Mouse (Mus musculus) lung, embryonic 15.5 days (tissue): Measurements from ENCODE around the gene Kcnk4. TPM values are rescaled to one million over a fixed set of nuclear protein-coding genes. Genes with fewer than 3 reads are reported as not detected.

Source experiments
- ATAC-seq: fragments of 200-750 bp; cut with Nextera tagmentation; 2 replicates; pipeline ENCODE4 v1.8.0; 2017; ENCODE audit warnings: moderate number of reproducible peaks, borderline replicate concordance; ENCODE audit not compliant: low FRiP score, low TSS enrichment; ENCODE audit errors: extremely low read depth
- H3K27ac ChIP-seq: fragments of 300-500 bp; sonication (generic); 2 replicates; pipeline ENCODE4 v1.5.1; 2015; ENCODE audit warnings: moderate library complexity, mild to moderate bottlenecking, inconsistent platforms
- H3K27me3 ChIP-seq: fragments of 300-500 bp; sonication (generic); 2 replicates; pipeline ENCODE4 v1.6.1; 2015; ENCODE audit warnings: inconsistent platforms
- H3K36me3 ChIP-seq: fragments of 300-500 bp; sonication (generic); 2 replicates; pipeline ENCODE4 v1.6.1; 2015; ENCODE audit warnings: inconsistent platforms
- H3K4me1 ChIP-seq: fragments of 300-500 bp; sonication (generic); 2 replicates; pipeline ENCODE4 v1.6.1; 2015; ENCODE audit warnings: inconsistent platforms
- H3K4me2 ChIP-seq: fragments of 300-500 bp; sonication (generic); 2 replicates; pipeline ENCODE4 v1.6.1; 2015; ENCODE audit warnings: inconsistent platforms, mild to moderate bottlenecking, moderate library complexity
- H3K4me3 ChIP-seq: fragments of 300-500 bp; sonication (generic); 2 replicates; pipeline ENCODE4 v1.5.1; 2015; ENCODE audit warnings: mild to moderate bottlenecking, inconsistent platforms
- H3K9ac ChIP-seq: fragments of 300-500 bp; sonication (generic); 2 replicates; pipeline ENCODE4 v1.6.1; 2015; ENCODE audit warnings: inconsistent platforms
- H3K9me3 ChIP-seq: fragments of 300-500 bp; sonication (generic); 2 replicates; pipeline ENCODE4 v1.6.1; 2016; ENCODE audit warnings: inconsistent platforms
- WGBS: fragments of 180-500 bp; shearing (Covaris S2); methylation state at CpG from one replicate; pipeline ENCODE4 v1.1.7; 2015; 5-methylcytosine and 5-hydroxymethylcytosine counted together
- microRNA-seq: library from miRNA; unstranded; fragments of <30 nt; microRNA quantifications from one replicate; pipeline ENCODE4, GENCODE M21; 2016
- polyA plus RNA-seq: library from polyadenylated mRNA; unstranded; fragments of >200 nt; fragmentation: Nextera tagmentation; extraction: Ambion mirVana; gene quantifications from 2 replicates; pipeline ENCODE4 v1.2.1, GENCODE M21; 2015

Gene Kcnk4
- polyA plus RNA-seq, 1 experiment from 2014 or later = 0.22 TPM

GRCm38 (mm10) chr19:6876799-6877198 is 57.5 kb downstream of the Kcnk4 start:
- H3K36me3 ChIP-seq = no peaks in the 10 kb centered on the region
- H3K4me1 ChIP-seq = no peaks in the 10 kb centered on the region
- H3K27ac ChIP-seq = no peak overlapping the region
- ATAC-seq = no peak
- no peaks in the 10 kb centered on the region for H3K9me3 ChIP-seq
- H3K4me3 ChIP-seq = no peak overlapping the region
- no peak overlapping the region for H3K4me2 ChIP-seq
- H3K27me3 ChIP-seq = no peaks in the 10 kb centered on the region
- no peak overlapping the region for H3K9ac ChIP-seq

DNA sequence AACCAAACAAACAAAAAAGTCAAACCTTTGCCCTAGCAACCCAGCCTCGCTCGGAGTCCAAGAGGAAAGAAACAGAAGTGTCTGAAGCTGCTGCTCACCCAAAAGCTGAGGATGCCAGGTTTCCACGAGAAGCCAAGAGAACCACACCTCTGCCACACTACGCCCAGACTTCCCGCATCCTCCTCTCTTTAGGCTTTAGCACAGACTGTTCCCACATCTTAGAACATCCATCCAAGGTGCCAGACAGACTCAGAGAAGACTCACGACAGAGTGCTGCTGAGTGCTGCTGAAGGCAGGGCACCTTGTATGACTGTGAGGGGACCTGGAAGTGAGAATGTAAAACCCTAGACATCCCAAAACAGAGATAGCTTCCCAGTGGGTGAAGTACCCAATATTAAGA is 58.5 kb downstream of the Kcnk4 start:
- Histone ChIP-seq H3K4me3 (no peak overlapping the region), H3K9ac (no peak overlapping the region), H3K27me3 (no peaks in the 10 kb centered on the region), H3K27ac (no peak overlapping the region), H3K36me3 (no peaks in the 10 kb centered on the region), H3K9me3 (no peaks in the 10 kb centered on the region), H3K4me1 (no peaks in the 10 kb centered on the region), H3K4me2 (no peak overlapping the region)
- no peak for ATAC-seq
- WGBS = 75% methylated on average over 6 of the region's 6 CpGs

DNA sequence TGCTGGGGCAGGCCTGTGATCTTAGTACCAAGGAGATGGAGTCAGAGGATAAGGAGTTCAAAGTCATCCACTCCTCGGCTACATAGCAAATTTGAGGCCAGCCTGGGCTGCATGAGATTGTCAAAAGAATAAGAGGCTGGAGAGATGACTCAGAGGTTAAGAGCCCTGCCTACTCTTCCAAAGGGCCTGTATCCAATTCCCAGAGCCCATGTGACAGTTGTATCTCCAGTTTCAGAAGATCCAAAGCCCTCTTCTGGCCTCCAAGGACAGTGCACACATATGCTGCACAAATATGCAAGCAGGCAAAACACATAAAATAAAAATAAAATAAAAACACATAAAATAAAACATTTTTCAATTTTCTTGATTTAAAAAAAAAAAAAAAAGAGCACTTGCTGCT is 60.1 kb downstream of the Kcnk4 start:
- Histone ChIP-seq H3K27ac (no peak overlapping the region), H3K9ac (no peak overlapping the region), H3K9me3 (no peaks in the 10 kb centered on the region), H3K27me3 (no peaks in the 10 kb centered on the region), H3K4me1 (peaks cover under 1% of the 10 kb centered on the region; the same call in 1 of the 2 replicates), H3K4me3 (no peak overlapping the region), H3K4me2 (no peak overlapping the region), H3K36me3 (no peaks in the 10 kb centered on the region)
- ATAC-seq = no peak
- WGBS = 76% methylated on average over 1 of the region's 1 CpGs

Small RNAs within 50 kb of the gene (microRNA-seq; reads per million reads assigned to microRNA genes)
- gene Mir6990 = 0.93 reads per million

Other genes with a start within 250 kb of the Kcnk4 start
- 33.4 and 36.1 TPM in 2 replicates for gene Rps6ka4, start 93.9 kb downstream of the Kcnk4 start, polyA plus RNA-seq
- 1.3 and 1.7 TPM in 2 replicates for gene Ccdc88b, start 76.3 kb downstream of the Kcnk4 start, polyA plus RNA-seq
- gene Trmt112, start 24.8 kb downstream of the Kcnk4 start, polyA plus RNA-seq = 137 and 153 TPM in 2 replicates
- gene Prdx5, start 24.4 kb downstream of the Kcnk4 start, polyA plus RNA-seq = 245 and 260 TPM in 2 replicates
- 9.3 and 9.5 TPM in 2 replicates for gene Esrra, start 12.7 kb downstream of the Kcnk4 start, polyA plus RNA-seq
- 2.5 and 3.4 TPM in 2 replicates for gene Catsperz, start 9.1 kb downstream of the Kcnk4 start, polyA plus RNA-seq
- gene Bad, start 7.3 kb upstream of the Kcnk4 start, polyA plus RNA-seq = 74.4 and 80.0 TPM in 2 replicates
- gene Gpr137, start 8.0 kb upstream of the Kcnk4 start, polyA plus RNA-seq = 28.1 and 31.0 TPM in 2 replicates
- gene Ppp1r14b, start 40.5 kb upstream of the Kcnk4 start, polyA plus RNA-seq = 141 and 160 TPM in 2 replicates
- gene Plcb3, start 42.0 kb upstream of the Kcnk4 start, polyA plus RNA-seq = 53.5 and 53.9 TPM in 2 replicates
- gene Fkbp2, start 46.0 kb upstream of the Kcnk4 start, polyA plus RNA-seq = 121 and 126 TPM in 2 replicates
- 42.9 and 48.7 TPM in 2 replicates for gene Vegfb, start 53.1 kb upstream of the Kcnk4 start, polyA plus RNA-seq
- gene Dnajc4, start 58.1 kb upstream of the Kcnk4 start, polyA plus RNA-seq = 23.5 and 23.9 TPM in 2 replicates
- gene Nudt22, start 61.6 kb upstream of the Kcnk4 start, polyA plus RNA-seq = 23.6 and 24.0 TPM in 2 replicates
- 9.7 and 11.2 TPM in 2 replicates for gene Trpt1, start 61.6 kb upstream of the Kcnk4 start, polyA plus RNA-seq
- gene Fermt3, start 85.0 kb upstream of the Kcnk4 start, polyA plus RNA-seq = 9.5 and 13.5 TPM in 2 replicates
- 244 and 249 TPM in 2 replicates for gene Stip1, start 105.5 kb upstream of the Kcnk4 start, polyA plus RNA-seq
- gene Macrod1, start 122.3 kb upstream of the Kcnk4 start, polyA plus RNA-seq = 14.2 and 14.3 TPM in 2 replicates
- 0.91 and 1.4 TPM in 2 replicates for gene Flrt1, start 171.2 kb upstream of the Kcnk4 start, polyA plus RNA-seq